Mouse (Mus musculus) gastrocnemius, adult 18-20 months (tissue): ENCODE results near the gene Tbx22. TPM values are rescaled to one million over a fixed set of nuclear protein-coding genes. Genes with fewer than 3 reads are reported as not detected.

Experiments used
- DNase-seq: peaks from one replicate; pipeline ENCODE4 v3.0.0; 2021; ENCODE audit warnings: low spot score
- long read RNA-seq, 2 experiments: library from polyadenylated mRNA; stranded (forward); transcript quantifications; one replicate each; pipeline ENCODE4 v2.0.0; 2021
- total RNA-seq, 2 experiments: library from RNA; stranded (reverse); gene quantifications; 2 replicates each; pipeline ENCODE4 v1.2.3; 2021

Gene Tbx22
- not detected for total RNA-seq
- long read RNA-seq, experiment 1 = 0 reads
- long read RNA-seq, experiment 2 = 0 reads

GRCm38 (mm10) chrX:107667664-107668063, at the start of gene Tbx22:
Gene Tbx22 (plus strand): TSS chrX:107667964.
- no peak for DNase-seq

GRCm38 (mm10) chrX:107668677-107669076, 913 bp downstream of the Tbx22 start:
- no peak for DNase-seq

DNA sequence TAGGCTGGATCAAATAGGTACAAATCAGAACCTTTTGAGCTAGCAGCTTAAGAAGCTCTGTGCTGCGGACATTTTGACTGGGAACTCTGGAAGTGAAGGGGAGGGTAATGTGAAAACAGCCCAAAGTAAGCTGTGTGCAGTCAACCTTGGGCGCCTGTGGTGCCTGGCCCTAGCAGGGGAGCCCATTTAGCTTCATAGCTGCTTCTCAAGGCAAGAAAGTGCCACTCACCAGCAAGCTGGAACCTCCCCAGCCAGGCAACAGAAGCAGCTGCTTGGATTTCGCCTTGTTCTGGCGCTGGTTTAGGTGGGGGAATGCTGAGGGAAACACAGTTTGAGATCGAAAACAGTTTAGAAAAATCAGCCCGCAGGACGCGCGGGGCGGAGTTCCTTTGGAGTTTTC, 11.4 kb downstream of the Tbx22 start:
- DNase-seq = no peak

DNA sequence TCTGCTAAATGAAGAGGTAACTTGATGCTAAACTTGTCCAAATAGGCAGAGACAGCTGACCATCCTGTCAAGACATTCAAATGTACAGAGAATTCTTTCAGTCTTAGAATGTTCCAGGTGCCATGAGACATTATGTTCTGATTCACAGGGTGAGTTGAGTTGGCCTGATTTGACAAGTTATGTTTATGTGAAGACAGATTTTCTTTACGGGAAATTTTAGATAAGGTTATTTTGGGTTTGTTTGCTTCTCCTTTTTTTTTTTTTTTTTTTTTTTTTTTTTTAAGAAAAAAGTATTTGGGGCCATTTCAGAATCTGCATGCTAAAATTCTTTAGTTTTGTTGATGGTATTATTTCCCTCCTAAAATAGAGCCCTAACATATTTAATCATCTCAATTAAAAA, 40.8 kb downstream of the Tbx22 start:
- no peak for DNase-seq

GRCm38 (mm10) chrX:107723541-107723940, 55.8 kb downstream of the Tbx22 start:
- DNase-seq = no peak

Other genes with a start within 250 kb of the Tbx22 start
- gene Tent5d, start 124.6 kb downstream of the Tbx22 start, total RNA-seq = not detected
- gene 2610002M06Rik, start 148.4 kb downstream of the Tbx22 start, total RNA-seq = 1 to 10 TPM; 5.3 to 6.1 TPM